ENCODE assay signal across 8 mouse cellular contexts in genomic region chr10:88327160-88328055, GRCm38 (mm10). TPM values are rescaled to one million over a fixed set of nuclear protein-coding genes. Genes with fewer than 3 reads are reported as not detected.
DNase-seq lines count a peak whose midpoint lies in the region; ATAC-seq and TF ChIP-seq lines count a peak whose summit lies in the region.

No protein-coding gene starts in this region.

- ATAC-seq in erythroid progenitor cell, adult 5-6 weeks (replicated peaks; ENCODE audit: low FRiP score, poor library complexity, severe bottlenecking) = peak; percentile 70
- 0 out of 2 replicates have a peak, but pooled peaks have one; percentile 52 for ATAC-seq in heart, embryonic 16.5 days (replicated peaks; ENCODE audit: extremely low read depth, insufficient read depth, low FRiP score)
- peak; percentile 74 for ATAC-seq in liver, embryonic 11.5 days (replicated peaks; ENCODE audit: low FRiP score)
- peak; percentile 54; the same call in 1 of the 2 replicates for ATAC-seq in stomach, postnatal 0 days (ENCODE audit: low FRiP score, low TSS enrichment)

- no peaks in the 10 kb centered on the region for H3K27me3 ChIP-seq in CH12.LX (replicated peaks)
- no peaks in the 10 kb centered on the region for H3K27me3 ChIP-seq in heart, embryonic 16.5 days (ENCODE audit: control insufficient read depth, insufficient read depth, low read length)
- no peaks in the 10 kb centered on the region for H3K27me3 ChIP-seq in liver, embryonic 11.5 days (replicated peaks; ENCODE audit: control insufficient read depth, insufficient read depth, low read length)
- no peaks in the 10 kb centered on the region for H3K27me3 ChIP-seq in stomach, postnatal 0 days (ENCODE audit: control insufficient read depth, insufficient read depth, low read length)

- peak; percentile 98 to 100 for TF ChIP-seq CTCF in CH12.LX (conservative IDR thresholded peaks at IDR 0.05 in 1 of 2, IDR thresholded peaks at IDR 0.05 in 1 of 2; ENCODE audit: low read depth in 2 of 2, low read length in 2 of 2)
- TF ChIP-seq CTCF in stomach, postnatal 0 days (IDR thresholded peaks at IDR 0.05; ENCODE audit: low read depth) = peak; percentile 99

- H3K9ac ChIP-seq in CH12.LX (ENCODE audit: insufficient read depth, low read depth) = no peak overlapping the region
- H3K9ac ChIP-seq in heart, embryonic 16.5 days (ENCODE audit: low read length) = peak overlapping the region; percentile 43; the same call in 1 of the 2 replicates
- H3K9ac ChIP-seq in liver, embryonic 11.5 days (ENCODE audit: low read depth, low read length) = no peak overlapping the region
- no peak overlapping the region for H3K9ac ChIP-seq in stomach, postnatal 0 days (ENCODE audit: low read length)

- 45% methylated on average over 11 of the region's 11 CpGs for WGBS in heart, embryonic 16.5 days
- 46% methylated on average over 11 of the region's 11 CpGs for WGBS in liver, embryonic 11.5 days
- 45% methylated on average over 11 of the region's 11 CpGs for WGBS in stomach, postnatal 0 days

- DNase-seq in CH12.LX (ENCODE audit: extremely low read depth) = peak; percentile 75
- DNase-seq in brain, embryonic 18.5 days (ENCODE audit: low read depth, low spot score) = peak; percentile 47
- DNase-seq in kidney, postnatal 14 days = peak; percentile 81
- DNase-seq in liver, embryonic 11.5 days (ENCODE audit: low spot score) = peak; percentile 46
- peak; percentile 79 for DNase-seq in neural tube, embryonic 10.5 days (ENCODE audit: extremely low spot score, low spot score)
- DNase-seq in stomach, postnatal 0 days (ENCODE audit: low spot score) = peak; percentile 68

- H3K4me1 ChIP-seq in CH12.LX (ENCODE audit: control insufficient read depth in 1 of 2, insufficient read depth in 2 of 2) = peaks cover 1 to 4% of the 10 kb centered on the region in 2 experiments; a peak in 1 of 4 replicates
- H3K4me1 ChIP-seq in heart, embryonic 16.5 days (ENCODE audit: control insufficient read depth, insufficient read depth, low read length) = peaks cover 3% of the 10 kb centered on the region; the same call in 1 of the 2 replicates
- no peaks in the 10 kb centered on the region for H3K4me1 ChIP-seq in liver, embryonic 11.5 days (replicated peaks; ENCODE audit: control insufficient read depth, insufficient read depth, low read length)
- no peaks in the 10 kb centered on the region for H3K4me1 ChIP-seq in stomach, postnatal 0 days (replicated peaks; ENCODE audit: control insufficient read depth, insufficient read depth)

- TF ChIP-seq EP300 in CH12.LX (IDR thresholded peaks at IDR 0.05; ENCODE audit: low read length) = no peak
- no peak for TF ChIP-seq EP300 in stomach, postnatal 0 days (optimal IDR thresholded peaks at IDR 0.05)

- H3K4me3 ChIP-seq in CH12.LX (replicated peaks in 1 of 3; ENCODE audit: low read depth in 2 of 3, low read length in 2 of 3, poor library complexity in 1 of 3) = no peak overlapping the region
- H3K4me3 ChIP-seq in heart, embryonic 16.5 days (ENCODE audit: low read length) = peak overlapping the region; percentile 18; the same call in 1 of the 2 replicates
- H3K4me3 ChIP-seq in liver, embryonic 11.5 days (ENCODE audit: low read depth, low read length) = no peak overlapping the region
- H3K4me3 ChIP-seq in stomach, postnatal 0 days (ENCODE audit: low read depth, low read length) = no peak overlapping the region

- in situ Hi-C loops in CH12.LX (cut with MboI; ENCODE audit: low pct_ligation_motif_present, low pct_unique_long_range_greater_than_20kb, low sequenced_read_pairs) = loop anchor here (10.0 kb wide), 1 partner anchor 473 kb away; the partner anchor contains the start of gene Igf1

- H3K9me3 ChIP-seq in CH12.LX (replicated peaks; ENCODE audit: low read length) = no peaks in the 10 kb centered on the region
- no peaks in the 10 kb centered on the region for H3K9me3 ChIP-seq in heart, embryonic 16.5 days (replicated peaks; ENCODE audit: control insufficient read depth, low read length)
- no peaks in the 10 kb centered on the region for H3K9me3 ChIP-seq in liver, embryonic 11.5 days (ENCODE audit: control insufficient read depth, low read length)
- H3K9me3 ChIP-seq in stomach, postnatal 0 days (ENCODE audit: control insufficient read depth, low read length) = no peaks in the 10 kb centered on the region

- H3K27ac ChIP-seq in CH12.LX (ENCODE audit: insufficient read depth, low read depth) = no peak overlapping the region
- no peak overlapping the region for H3K27ac ChIP-seq in heart, embryonic 16.5 days (ENCODE audit: low read length)
- H3K27ac ChIP-seq in liver, embryonic 11.5 days (ENCODE audit: low read depth, low read length) = no peak overlapping the region
- H3K27ac ChIP-seq in stomach, postnatal 0 days (replicated peaks) = no peak overlapping the region

- no peak; the same call in none of the 2 replicates for TF ChIP-seq RAD21 in CH12.LX (IDR thresholded peaks at IDR 0.05; ENCODE audit: low read depth, low read length)

- H3K36me3 ChIP-seq in CH12.LX (replicated peaks in 1 of 2; ENCODE audit: control insufficient read depth in 1 of 2, insufficient read depth in 1 of 2, low read length in 1 of 2) = no peaks in the 10 kb centered on the region
- no peaks in the 10 kb centered on the region for H3K36me3 ChIP-seq in heart, embryonic 16.5 days (ENCODE audit: control insufficient read depth, insufficient read depth)
- no peaks in the 10 kb centered on the region for H3K36me3 ChIP-seq in liver, embryonic 11.5 days (ENCODE audit: control insufficient read depth, insufficient read depth, low read length)
- H3K36me3 ChIP-seq in stomach, postnatal 0 days (ENCODE audit: control insufficient read depth, insufficient read depth, low read length) = no peaks in the 10 kb centered on the region

- H3K4me2 ChIP-seq in CH12.LX (ENCODE audit: insufficient read depth, low read depth, poor library complexity, severe bottlenecking) = peak overlapping the region; percentile 54; the same call in 1 of the 2 replicates
- peak overlapping the region; percentile 54 for H3K4me2 ChIP-seq in heart, embryonic 16.5 days (ENCODE audit: low read depth, low read length)
- H3K4me2 ChIP-seq in liver, embryonic 11.5 days = no peak overlapping the region
- no peak overlapping the region for H3K4me2 ChIP-seq in stomach, postnatal 0 days (replicated peaks; ENCODE audit: low read depth)

- TF ChIP-seq POLR2A in CH12.LX (IDR thresholded peaks at IDR 0.05; ENCODE audit: low read depth, low read length) = no peak

- dilution Hi-C loops in CH12.LX (cut with MboI; ENCODE audit: extremely low pct_ligation_motif_present, extremely low pct_unique_long_range_greater_than_20kb, low sequenced_read_pairs) = no loop called here

- H3K79me2 ChIP-seq in CH12.LX (replicated peaks; ENCODE audit: control insufficient read depth, extremely low read depth, insufficient read depth, poor library complexity, severe bottlenecking) = no peaks in the 10 kb centered on the region

TF ChIP-seq in CH12.LX, 34 proteins besides CTCF, POLR2A, EP300 and RAD21:
- no peak for TF ChIP-seq HCFC1 (IDR thresholded peaks at IDR 0.05; ENCODE audit: low read depth, low read length)
- TF ChIP-seq GABPA (IDR thresholded peaks at IDR 0.05; ENCODE audit: insufficient replicate concordance, low read depth, low read length) = no peak
- no peak for TF ChIP-seq JUN (IDR thresholded peaks at IDR 0.05; ENCODE audit: insufficient read depth, low read depth, low read length)
- TF ChIP-seq SMC3 (IDR thresholded peaks at IDR 0.05; ENCODE audit: low read depth, low read length) = peak; percentile 81
- TF ChIP-seq ZC3H11A (IDR thresholded peaks at IDR 0.05; ENCODE audit: low read depth, low read length) = peak; percentile 45
- TF ChIP-seq SIN3A (IDR thresholded peaks at IDR 0.05; ENCODE audit: low read length) = 0 out of 2 replicates have a peak, but pooled peaks have one; percentile 25
- no peak for TF ChIP-seq ZMIZ1 (IDR thresholded peaks at IDR 0.05; ENCODE audit: low read depth, low read length)
- no peak for TF ChIP-seq TCF12 (IDR thresholded peaks at IDR 0.05; ENCODE audit: low read depth, low read length)
- TF ChIP-seq NELFE (IDR thresholded peaks at IDR 0.05; ENCODE audit: low read depth, low read length) = peak; percentile 42; the same call in 1 of the 2 replicates
- TF ChIP-seq MYC (IDR thresholded peaks at IDR 0.05; ENCODE audit: low read depth, low read length) = peak; percentile 61; the same call in 1 of the 2 replicates
- TF ChIP-seq MAX (IDR thresholded peaks at IDR 0.05; ENCODE audit: low read length) = peak; percentile 55; the same call in 1 of the 2 replicates
- 0 out of 2 replicates have a peak, but pooled peaks have one; percentile 11 for TF ChIP-seq E2F4 (IDR thresholded peaks at IDR 0.05; ENCODE audit: insufficient replicate concordance, low read depth, low read length)

RNA-seq across cellular contexts. Expression of gene Dram1, which starts 51.5 kb away (rescaled TPM):
- total RNA-seq in CH12.LX (2012; rRNA removed) (0.04 TPM in 2 replicates), CH12.LX (2014; rRNA removed) (not detected in 2 replicates)
- polyA plus RNA-seq in CH12.LX (2012; ENCODE audit: insufficient read length, low read depth) = not detected in 2 replicates
- 8.3 and 10.9 TPM in 2 replicates for total RNA-seq in erythroid progenitor cell, adult 5-6 weeks (2015; ENCODE audit: low replicate concordance)
- 4.1 and 5.9 TPM in 2 replicates for total RNA-seq in erythroid progenitor cell, adult 5-6 weeks (2017; ENCODE audit: low replicate concordance)
- polyA plus RNA-seq in heart, embryonic 16.5 days (2015; fragmentation: Nextera tagmentation; extraction: Ambion mirVana) = 3.3 and 11.8 TPM in 2 replicates
- polyA plus RNA-seq in liver, embryonic 11.5 days (2014; fragmentation: Nextera tagmentation; extraction: Ambion mirVana) = 0.99 and 1.0 TPM in 2 replicates
- polyA plus RNA-seq in stomach, postnatal 0 days (2015; fragmentation: Nextera tagmentation; extraction: Ambion mirVana) = 2.4 and 2.8 TPM in 2 replicates

RNA-seq across cellular contexts. Expression of gene Gnptab, which starts 51.5 kb away (rescaled TPM):
- total RNA-seq in CH12.LX (2012; rRNA removed) (18.0 and 18.7 TPM in 2 replicates), CH12.LX (2014; rRNA removed) (12.2 and 13.2 TPM in 2 replicates)
- 34.7 and 38.2 TPM in 2 replicates for polyA plus RNA-seq in CH12.LX (2012; ENCODE audit: insufficient read length, low read depth)
- total RNA-seq in erythroid progenitor cell, adult 5-6 weeks (2015; ENCODE audit: low replicate concordance) = 10.1 TPM in 2 replicates
- 5.9 and 11.0 TPM in 2 replicates for total RNA-seq in erythroid progenitor cell, adult 5-6 weeks (2017; ENCODE audit: low replicate concordance)
- polyA plus RNA-seq in heart, embryonic 16.5 days (2015; fragmentation: Nextera tagmentation; extraction: Ambion mirVana) = 9.4 and 9.6 TPM in 2 replicates
- polyA plus RNA-seq in liver, embryonic 11.5 days (2014; fragmentation: Nextera tagmentation; extraction: Ambion mirVana) = 10.1 and 11.4 TPM in 2 replicates
- 4.4 and 4.8 TPM in 2 replicates for polyA plus RNA-seq in stomach, postnatal 0 days (2015; fragmentation: Nextera tagmentation; extraction: Ambion mirVana)

Comparison
In these comparisons a context has a peak if more than half of its experiments do, and no peak if none do; other contexts are left out.
1. H3K4me2 ChIP-seq: peak in CH12.LX (single experiment) and heart, embryonic 16.5 days (single experiment); none in liver, embryonic 11.5 days (single experiment) and stomach, postnatal 0 days (single experiment).
2. Peak in every context shown above with its lines, with median percentiles within 50 percentile points of each other: DNase-seq and ATAC-seq.